Mouse (Mus musculus): ENCODE data around the gene Ola1. TPM values are rescaled to one million over a fixed set of nuclear protein-coding genes. Genes with fewer than 3 reads are reported as not detected.
A peak's percentile ranks its signal among the peaks of the same experiment; 100 is the strongest.

Ola1 gene
- polyA plus RNA-seq, 1 experiment from 2014 or later = 36.5 TPM

- Histone ChIP-seq H3K36me3 (replicated peaks; ENCODE audit: insufficient read depth, low read length) (no peaks in the 10 kb centered on the region), H3K27me3 (ENCODE audit: insufficient read depth, low read length) (no peaks in the 10 kb centered on the region), H3K4me3 (ENCODE audit: low read depth, low read length) (no peak overlapping the region), H3K4me2 (ENCODE audit: low read depth, low read length) (peak overlapping the region; percentile 6; the same call in 1 of the 2 replicates), H3K27ac (ENCODE audit: low read depth) (no peak overlapping the region), H3K9me3 (ENCODE audit: low read length) (no peaks in the 10 kb centered on the region), H3K4me1 (ENCODE audit: insufficient read depth) (peaks cover 32% of the 10 kb centered on the region), H3K9ac (replicated peaks) (no peak overlapping the region)
- 60% methylated on average over 1 of the region's 1 CpGs for WGBS (ENCODE audit: insufficient replicate concordance)
- ATAC-seq (no peak), DNase-seq (no peak)
- no peak for TF ChIP-seq EP300 (IDR thresholded peaks at IDR 0.05; ENCODE audit: low read depth)
- no peak for TF ChIP-seq CTCF (IDR thresholded peaks at IDR 0.05; ENCODE audit: low read depth)
These were observed 160.4 kb downstream of the Ola1 start for GRCm38 (mm10) chr2:73058344-73058743.

GRCm38 (mm10) chr2:73057589-73057988, 161.1 kb downstream of the Ola1 start:
- peaks cover 33% of the 10 kb centered on the region for H3K4me1 ChIP-seq (ENCODE audit: insufficient read depth)
- H3K27ac ChIP-seq (ENCODE audit: low read depth) = no peak overlapping the region
- TF ChIP-seq CTCF (IDR thresholded peaks at IDR 0.05; ENCODE audit: low read depth) (no peak), EP300 (IDR thresholded peaks at IDR 0.05; ENCODE audit: low read depth) (no peak)
- H3K27me3 ChIP-seq (ENCODE audit: insufficient read depth, low read length) = no peaks in the 10 kb centered on the region
- no peak overlapping the region for H3K4me2 ChIP-seq (ENCODE audit: low read depth, low read length)
- no peak for ATAC-seq
- no peak for DNase-seq
- no peak overlapping the region for H3K4me3 ChIP-seq (ENCODE audit: low read depth, low read length)
- 72% methylated on average over 2 of the region's 2 CpGs for WGBS (ENCODE audit: insufficient replicate concordance)
- no peaks in the 10 kb centered on the region for H3K9me3 ChIP-seq (ENCODE audit: low read length)
- no peak overlapping the region for H3K9ac ChIP-seq (replicated peaks)
- no peaks in the 10 kb centered on the region for H3K36me3 ChIP-seq (replicated peaks; ENCODE audit: insufficient read depth, low read length)

GRCm38 (mm10) chr2:73056090-73056956, 162.4 kb downstream of the Ola1 start:
- WGBS (ENCODE audit: insufficient replicate concordance) = 33% methylated on average over 17 of the region's 17 CpGs
- Histone ChIP-seq H3K27ac (ENCODE audit: low read depth) (peak overlapping the region; percentile 66), H3K36me3 (replicated peaks; ENCODE audit: insufficient read depth, low read length) (no peaks in the 10 kb centered on the region), H3K9ac (replicated peaks) (peak overlapping the region; percentile 33; the same call in 1 of the 2 replicates), H3K4me3 (ENCODE audit: low read depth, low read length) (0 out of 2 replicates have a peak overlapping the region, but pooled peaks have one; percentile 11), H3K4me1 (ENCODE audit: insufficient read depth) (peaks cover 33% of the 10 kb centered on the region), H3K27me3 (ENCODE audit: insufficient read depth, low read length) (no peaks in the 10 kb centered on the region), H3K4me2 (ENCODE audit: low read depth, low read length) (peak overlapping the region; percentile 63), H3K9me3 (ENCODE audit: low read length) (no peaks in the 10 kb centered on the region)
- peak; percentile 35 for DNase-seq
- TF ChIP-seq EP300 (IDR thresholded peaks at IDR 0.05; ENCODE audit: low read depth) = 0 out of 2 replicates have a peak, but pooled peaks have one; percentile 26
- TF ChIP-seq CTCF (IDR thresholded peaks at IDR 0.05; ENCODE audit: low read depth) = no peak
- ATAC-seq = peak; percentile 64

- 41% methylated on average over 9 of the region's 9 CpGs for WGBS (ENCODE audit: insufficient replicate concordance)
- Histone ChIP-seq H3K4me1 (ENCODE audit: insufficient read depth) (peaks cover 29% of the 10 kb centered on the region), H3K27me3 (ENCODE audit: insufficient read depth, low read length) (no peaks in the 10 kb centered on the region), H3K9me3 (ENCODE audit: low read length) (no peaks in the 10 kb centered on the region), H3K36me3 (replicated peaks; ENCODE audit: insufficient read depth, low read length) (no peaks in the 10 kb centered on the region), H3K4me2 (ENCODE audit: low read depth, low read length) (no peak overlapping the region), H3K4me3 (ENCODE audit: low read depth, low read length) (no peak overlapping the region), H3K27ac (ENCODE audit: low read depth) (peak overlapping the region; percentile 66; the same call in 1 of the 2 replicates), H3K9ac (replicated peaks) (no peak overlapping the region)
- ATAC-seq (peak; percentile 59), DNase-seq (peak; percentile 69)
- TF ChIP-seq EP300 (IDR thresholded peaks at IDR 0.05; ENCODE audit: low read depth) (peak; percentile 38; the same call in 1 of the 2 replicates), CTCF (IDR thresholded peaks at IDR 0.05; ENCODE audit: low read depth) (no peak)
These were observed 164.8 kb downstream of the Ola1 start for GRCm38 (mm10) chr2:73053791-73054490.

- TF ChIP-seq EP300 (IDR thresholded peaks at IDR 0.05; ENCODE audit: low read depth) = no peak
- no peak for TF ChIP-seq CTCF (IDR thresholded peaks at IDR 0.05; ENCODE audit: low read depth)
- 88% methylated on average over 8 of the region's 8 CpGs for WGBS (ENCODE audit: insufficient replicate concordance)
- peaks cover 19% of the 10 kb centered on the region for H3K4me1 ChIP-seq (ENCODE audit: insufficient read depth)
- no peaks in the 10 kb centered on the region for H3K27me3 ChIP-seq (ENCODE audit: insufficient read depth, low read length)
- no peak overlapping the region for H3K9ac ChIP-seq (replicated peaks)
- no peak overlapping the region for H3K4me2 ChIP-seq (ENCODE audit: low read depth, low read length)
- no peak overlapping the region for H3K27ac ChIP-seq (ENCODE audit: low read depth)
- H3K36me3 ChIP-seq (replicated peaks; ENCODE audit: insufficient read depth, low read length) = no peaks in the 10 kb centered on the region
- no peaks in the 10 kb centered on the region for H3K9me3 ChIP-seq (ENCODE audit: low read length)
- no peak for DNase-seq
- ATAC-seq = no peak
- no peak overlapping the region for H3K4me3 ChIP-seq (ENCODE audit: low read depth, low read length)
These were observed 168.3 kb downstream of the Ola1 start for GRCm38 (mm10) chr2:73050401-73050800.

- H3K9ac ChIP-seq (replicated peaks) = no peak overlapping the region
- no peak overlapping the region for H3K27ac ChIP-seq (ENCODE audit: low read depth)
- H3K4me3 ChIP-seq (ENCODE audit: low read depth, low read length) = no peak overlapping the region
- no peaks in the 10 kb centered on the region for H3K9me3 ChIP-seq (ENCODE audit: low read length)
- no peak overlapping the region for H3K4me2 ChIP-seq (ENCODE audit: low read depth, low read length)
- no peaks in the 10 kb centered on the region for H3K27me3 ChIP-seq (ENCODE audit: insufficient read depth, low read length)
- H3K36me3 ChIP-seq (replicated peaks; ENCODE audit: insufficient read depth, low read length) = no peaks in the 10 kb centered on the region
- no peak for TF ChIP-seq EP300 (IDR thresholded peaks at IDR 0.05; ENCODE audit: low read depth)
- TF ChIP-seq CTCF (IDR thresholded peaks at IDR 0.05; ENCODE audit: low read depth) = no peak
- no peak for DNase-seq
- peaks cover 16% of the 10 kb centered on the region for H3K4me1 ChIP-seq (ENCODE audit: insufficient read depth)
- 59% methylated on average over 4 of the region's 4 CpGs for WGBS (ENCODE audit: insufficient replicate concordance)
- ATAC-seq = no peak
These were observed 168.7 kb downstream of the Ola1 start for GRCm38 (mm10) chr2:73049977-73050376.

All from liver, postnatal 0 days (tissue).